Mouse (Mus musculus) stomach, embryonic 15.5 days (tissue): Measurements from ENCODE around the gene Apobec2. TPM values are rescaled to one million over a fixed set of nuclear protein-coding genes. Genes with fewer than 3 reads are reported as not detected.
A peak's percentile ranks its signal among the peaks of the same experiment; 100 is the strongest.

Source experiments
- ATAC-seq: fragments of 200-750 bp; cut with Nextera tagmentation; 2 replicates; pipeline ENCODE4 v1.8.0; 2017; ENCODE audit warnings: low read depth, moderate number of reproducible peaks, moderate TSS enrichment; ENCODE audit not compliant: insufficient read depth, low FRiP score
- H3K27ac ChIP-seq: fragments of 300-500 bp; sonication (generic); 2 replicates; pipeline ENCODE4 v1.5.1; 2015; ENCODE audit warnings: mild to moderate bottlenecking, inconsistent platforms
- H3K27me3 ChIP-seq: fragments of 300-500 bp; sonication (generic); replicated peaks from 2 replicates; pipeline ENCODE4 v1.6.1; 2015; ENCODE audit warnings: inconsistent platforms
- H3K36me3 ChIP-seq: fragments of 300-500 bp; sonication (generic); 2 replicates; pipeline ENCODE4 v1.6.1; 2015; ENCODE audit warnings: inconsistent platforms
- H3K4me1 ChIP-seq: fragments of 300-500 bp; sonication (generic); 2 replicates; pipeline ENCODE4 v1.6.1; 2015; ENCODE audit warnings: inconsistent platforms
- H3K4me2 ChIP-seq: fragments of 300-500 bp; sonication (generic); 2 replicates; pipeline ENCODE4 v1.6.1; 2015; ENCODE audit warnings: mild to moderate bottlenecking, inconsistent platforms
- H3K4me3 ChIP-seq: fragments of 300-500 bp; sonication (generic); replicated peaks from 2 replicates; pipeline ENCODE4 v1.5.1; 2015; ENCODE audit warnings: inconsistent platforms
- H3K9ac ChIP-seq: fragments of 300-500 bp; sonication (generic); 2 replicates; pipeline ENCODE4 v1.6.1; 2015; ENCODE audit warnings: inconsistent platforms
- H3K9me3 ChIP-seq: fragments of 300-500 bp; sonication (generic); 2 replicates; pipeline ENCODE4 v1.6.1; 2016; ENCODE audit warnings: inconsistent platforms
- WGBS: fragments of 180-500 bp; shearing (Covaris S2); methylation state at CpG from one replicate; pipeline ENCODE4 v1.1.7; 2015; 5-methylcytosine and 5-hydroxymethylcytosine counted together
- polyA plus RNA-seq: library from polyadenylated mRNA; unstranded; fragments of >200 nt; fragmentation: Nextera tagmentation; extraction: Ambion mirVana; gene quantifications from 2 replicates; pipeline ENCODE4 v1.2.1, GENCODE M21; 2015

The Apobec2 gene
- polyA plus RNA-seq, 1 experiment from 2014 or later: 4.4 TPM

- Histone ChIP-seq H3K36me3 (peaks cover 14% of the 10 kb centered on the region; the same call in 1 of the 2 replicates), H3K4me3 (no peak overlapping the region)
- WGBS: 68% methylated on average over 7 of the region's 7 CpGs
These were observed 14.6 kb downstream of the Apobec2 start for GRCm38 (mm10) chr17:48418174-48418573.

GRCm38 (mm10) chr17:48417521-48417920 is 15.2 kb downstream of the Apobec2 start:
- Histone ChIP-seq H3K36me3 (peaks cover 14% of the 10 kb centered on the region; the same call in 1 of the 2 replicates), H3K27ac (peak overlapping the region; percentile 18; the same call in 1 of the 2 replicates), H3K9ac (no peak overlapping the region), H3K4me1 (no peaks in the 10 kb centered on the region), H3K4me3 (no peak overlapping the region), H3K4me2 (no peak overlapping the region), H3K9me3 (no peaks in the 10 kb centered on the region), H3K27me3 (no peaks in the 10 kb centered on the region)
- ATAC-seq: no peak
- WGBS: 73% methylated on average over 6 of the region's 6 CpGs

More at GRCm38 (mm10) chr17:48418174-48418573, 14.6 kb downstream of the Apobec2 start:
- peak overlapping the region; percentile 28; the same call in 1 of the 2 replicates for H3K4me2 ChIP-seq
- H3K27ac ChIP-seq: peak overlapping the region; percentile 72
- H3K4me1 ChIP-seq: no peaks in the 10 kb centered on the region
- H3K9ac ChIP-seq: no peak overlapping the region
- peak; percentile 66 for ATAC-seq
- no peaks in the 10 kb centered on the region for H3K9me3 ChIP-seq
- no peaks in the 10 kb centered on the region for H3K27me3 ChIP-seq

- H3K27ac ChIP-seq: no peak overlapping the region
These were observed 16.1 kb downstream of the Apobec2 start for GRCm38 (mm10) chr17:48416425-48417195.

GRCm38 (mm10) chr17:48416011-48416410 is 16.7 kb downstream of the Apobec2 start:
- no peak overlapping the region for H3K4me2 ChIP-seq
- no peaks in the 10 kb centered on the region for H3K9me3 ChIP-seq
- H3K9ac ChIP-seq: no peak overlapping the region
- peaks cover 4% of the 10 kb centered on the region; the same call in 1 of the 2 replicates for H3K4me1 ChIP-seq
- ATAC-seq: no peak
- peaks cover 14% of the 10 kb centered on the region; the same call in 1 of the 2 replicates for H3K36me3 ChIP-seq
- no peaks in the 10 kb centered on the region for H3K27me3 ChIP-seq
- no peak overlapping the region for H3K27ac ChIP-seq
- H3K4me3 ChIP-seq: no peak overlapping the region
- 76% methylated on average over 7 of the region's 7 CpGs for WGBS

More at GRCm38 (mm10) chr17:48416425-48417195, 16.1 kb downstream of the Apobec2 start:
- peak; percentile 71; the same call in 1 of the 2 replicates for ATAC-seq
- Histone ChIP-seq H3K9me3 (no peaks in the 10 kb centered on the region), H3K4me1 (0 out of 2 replicates have a peak, but pooled peaks cover 4% of the 10 kb centered on the region), H3K4me2 (no peak overlapping the region), H3K4me3 (no peak overlapping the region), H3K36me3 (peaks cover 14% of the 10 kb centered on the region; the same call in 1 of the 2 replicates), H3K9ac (no peak overlapping the region), H3K27me3 (no peaks in the 10 kb centered on the region)
- WGBS: 77% methylated on average over 14 of the region's 14 CpGs

- Histone ChIP-seq H3K27me3 (no peaks in the 10 kb centered on the region), H3K4me1 (peaks cover 18% of the 10 kb centered on the region; the same call in 1 of the 2 replicates), H3K36me3 (peaks cover 14% of the 10 kb centered on the region; the same call in 1 of the 2 replicates), H3K4me3 (peak overlapping the region; percentile 69), H3K4me2 (peak overlapping the region; percentile 68), H3K9ac (peak overlapping the region; percentile 36; the same call in 1 of the 2 replicates), H3K9me3 (no peaks in the 10 kb centered on the region), H3K27ac (peak overlapping the region; percentile 99; the same call in 1 of the 2 replicates)
- no peak for ATAC-seq
- 29% methylated on average over 8 of the region's 8 CpGs for WGBS
These were observed 21.5 kb downstream of the Apobec2 start for GRCm38 (mm10) chr17:48411241-48411640.

- Histone ChIP-seq H3K36me3 (peaks cover 8% of the 10 kb centered on the region; the same call in 1 of the 2 replicates), H3K4me2 (peak overlapping the region; percentile 68), H3K4me1 (peaks cover 18% of the 10 kb centered on the region; the same call in 1 of the 2 replicates), H3K9me3 (no peaks in the 10 kb centered on the region), H3K27ac (peak overlapping the region; percentile 99), H3K9ac (peak overlapping the region; percentile 60), H3K4me3 (peak overlapping the region; percentile 69), H3K27me3 (no peaks in the 10 kb centered on the region)
- peak; percentile 4 for ATAC-seq
- under 1% methylated on average over 13 of the region's 13 CpGs for WGBS
These were observed 22.4 kb downstream of the Apobec2 start for GRCm38 (mm10) chr17:48410299-48410785.

GRCm38 (mm10) chr17:48409380-48410298 is 23.1 kb downstream of the Apobec2 start, which contains the start of the genes Nfya and Oard1:
Gene Nfya, minus strand, starts transcription at chr17:48409906.
Gene Oard1, plus strand, starts transcription at chr17:48410014.
- peak; percentile 96 for ATAC-seq
- H3K27me3 ChIP-seq: no peaks in the 10 kb centered on the region
- H3K4me3 ChIP-seq: peak within 1 kb of the TSS; percentile 69
- H3K9ac ChIP-seq: peak within 1 kb of the TSS; percentile 79
- peak within 1 kb of the TSS; percentile 99 for H3K27ac ChIP-seq
- no peaks in the 10 kb centered on the region for H3K9me3 ChIP-seq
- H3K4me2 ChIP-seq: peak within 1 kb of the TSS; percentile 79
- peaks cover 6% of the 10 kb centered on the region; the same call in 1 of the 2 replicates for H3K36me3 ChIP-seq
- WGBS: under 1% methylated on average over 82 of the region's 84 CpGs
- peaks cover 18% of the 10 kb centered on the region; the same call in 1 of the 2 replicates for H3K4me1 ChIP-seq

GRCm38 (mm10) chr17:48408526-48409291 is 24.0 kb downstream of the Apobec2 start:
- ATAC-seq: peak; percentile 20
- Histone ChIP-seq H3K4me3 (peak overlapping the region; percentile 69), H3K27me3 (no peaks in the 10 kb centered on the region), H3K27ac (peak overlapping the region; percentile 99), H3K9me3 (no peaks in the 10 kb centered on the region), H3K36me3 (no peaks in the 10 kb centered on the region), H3K4me1 (peaks cover 18% of the 10 kb centered on the region; the same call in 1 of the 2 replicates), H3K4me2 (peak overlapping the region; percentile 79), H3K9ac (peak overlapping the region; percentile 79)
- WGBS: under 1% methylated on average over 46 of the region's 47 CpGs

GRCm38 (mm10) chr17:48407910-48408525 is 24.7 kb downstream of the Apobec2 start:
- no peak for ATAC-seq
- Histone ChIP-seq H3K4me2 (peak overlapping the region; percentile 79), H3K27ac (peak overlapping the region; percentile 99), H3K36me3 (no peaks in the 10 kb centered on the region), H3K9me3 (no peaks in the 10 kb centered on the region), H3K27me3 (no peaks in the 10 kb centered on the region), H3K4me3 (peak overlapping the region; percentile 69), H3K4me1 (peaks cover 18% of the 10 kb centered on the region; the same call in 1 of the 2 replicates), H3K9ac (peak overlapping the region; percentile 79; the same call in 1 of the 2 replicates)
- 3% methylated on average over 8 of the region's 8 CpGs for WGBS

- no peaks in the 10 kb centered on the region for H3K9me3 ChIP-seq
- H3K36me3 ChIP-seq: no peaks in the 10 kb centered on the region
- 79% methylated on average over 4 of the region's 4 CpGs for WGBS
- H3K27me3 ChIP-seq: no peaks in the 10 kb centered on the region
- no peak overlapping the region for H3K27ac ChIP-seq
- no peak overlapping the region for H3K9ac ChIP-seq
- H3K4me1 ChIP-seq: peaks cover 17% of the 10 kb centered on the region; the same call in 1 of the 2 replicates
- peak overlapping the region; percentile 79; the same call in 1 of the 2 replicates for H3K4me2 ChIP-seq
- no peak for ATAC-seq
- no peak overlapping the region for H3K4me3 ChIP-seq
These were observed 25.6 kb downstream of the Apobec2 start for GRCm38 (mm10) chr17:48407154-48407553.
